Mouse (Mus musculus) heart, adult 2 months (tissue): ENCODE results near the gene Abhd16b.

Experiments
- CTCF ChIP-seq: fragments of 200-600 bp; IDR thresholded peaks from 2 replicates; pipeline ENCODE4 v1.8.1; 2022; ENCODE audit warnings: antibody characterized with exemption, mild to moderate bottlenecking, moderate library complexity
- POLR2A ChIP-seq: fragments of 200-500 bp; IDR thresholded peaks from 2 replicates; pipeline ENCODE4 v1.6.1; 2011; ENCODE audit warnings: mild to moderate bottlenecking, low read depth, low read length, control low read depth; ENCODE audit not compliant: insufficient read depth

- TF ChIP-seq CTCF (no peak), POLR2A (no peak)
Measured at GRCm38 (mm10) chr2:181511231-181511630, 18.2 kb downstream of the Abhd16b start.
